Mouse (Mus musculus): ENCODE measurements around the gene Apobr. TPM values are rescaled to one million over a fixed set of nuclear protein-coding genes. Genes with fewer than 3 reads are reported as not detected.

Apobr gene
- polyA plus RNA-seq, 1 experiment: 0.07 TPM

DNA sequence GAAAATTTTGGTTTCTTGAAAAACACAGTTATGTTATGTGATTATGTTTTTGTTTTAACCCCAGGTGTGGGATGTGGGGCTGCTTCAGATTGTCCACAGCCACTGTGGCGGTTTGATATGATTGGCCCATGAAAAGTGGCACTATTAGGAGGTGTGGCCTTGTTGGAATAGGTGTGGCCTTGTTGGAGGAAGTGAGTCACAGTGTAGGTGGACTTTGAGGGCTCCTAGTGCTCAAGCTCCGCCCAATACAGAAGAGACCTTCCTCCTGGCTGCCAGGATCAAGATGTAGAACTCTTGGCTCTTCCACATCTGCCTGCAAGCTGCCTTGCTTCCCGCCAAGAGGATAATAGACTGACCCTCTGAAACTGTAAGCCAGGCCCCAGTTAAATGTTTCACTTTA lies 28.0 kb downstream of the Apobr start:
- no peaks in the 10 kb centered on the region for H3K9me3 ChIP-seq (ENCODE audit: control insufficient read depth, low read length)
- no peak overlapping the region for H3K4me3 ChIP-seq (replicated peaks)
- TF ChIP-seq TAL1 (IDR thresholded peaks at IDR 0.05; ENCODE audit: low read length) (no peak), GATA1 (IDR thresholded peaks at IDR 0.05; ENCODE audit: low read length) (no peak)
- peaks cover 2% of the 10 kb centered on the region; the same call in 1 of the 2 replicates for H3K4me1 ChIP-seq (ENCODE audit: control insufficient read depth)
- no peaks in the 10 kb centered on the region for H3K27me3 ChIP-seq (ENCODE audit: control insufficient read depth)
- no peaks in the 10 kb centered on the region for H3K36me3 ChIP-seq (ENCODE audit: control insufficient read depth)

GRCm38 (mm10) chr7:126616707-126617106 lies 32.0 kb downstream of the Apobr start:
- Histone ChIP-seq H3K9me3 (ENCODE audit: control insufficient read depth, low read length) (no peaks in the 10 kb centered on the region), H3K36me3 (ENCODE audit: control insufficient read depth) (no peaks in the 10 kb centered on the region), H3K4me3 (replicated peaks) (no peak overlapping the region), H3K4me1 (ENCODE audit: control insufficient read depth) (peaks cover 7% of the 10 kb centered on the region), H3K27me3 (ENCODE audit: control insufficient read depth) (no peaks in the 10 kb centered on the region)
- TF ChIP-seq GATA1 (IDR thresholded peaks at IDR 0.05; ENCODE audit: low read length) (no peak), TAL1 (IDR thresholded peaks at IDR 0.05; ENCODE audit: low read length) (no peak)

- H3K9me3 ChIP-seq (ENCODE audit: control insufficient read depth, low read length): no peaks in the 10 kb centered on the region
- no peaks in the 10 kb centered on the region for H3K27me3 ChIP-seq (ENCODE audit: control insufficient read depth)
- TF ChIP-seq TAL1 (IDR thresholded peaks at IDR 0.05; ENCODE audit: low read length) (no peak), GATA1 (IDR thresholded peaks at IDR 0.05; ENCODE audit: low read length) (no peak)
- peaks cover 32% of the 10 kb centered on the region for H3K4me1 ChIP-seq (ENCODE audit: control insufficient read depth)
- no peak overlapping the region for H3K4me3 ChIP-seq (replicated peaks)
- no peaks in the 10 kb centered on the region for H3K36me3 ChIP-seq (ENCODE audit: control insufficient read depth)
Observed at GRCm38 (mm10) chr7:126619559-126620275, 35.0 kb downstream of the Apobr start.

GRCm38 (mm10) chr7:126621452-126622359 lies 37.0 kb downstream of the Apobr start:
- no peak overlapping the region for H3K4me3 ChIP-seq (replicated peaks)

GRCm38 (mm10) chr7:126623381-126623780 lies 38.6 kb downstream of the Apobr start:
- H3K27me3 ChIP-seq (ENCODE audit: control insufficient read depth): no peaks in the 10 kb centered on the region
- H3K4me3 ChIP-seq (replicated peaks): no peak overlapping the region
- no peaks in the 10 kb centered on the region for H3K36me3 ChIP-seq (ENCODE audit: control insufficient read depth)
- no peaks in the 10 kb centered on the region for H3K9me3 ChIP-seq (ENCODE audit: control insufficient read depth, low read length)
- TF ChIP-seq TAL1 (IDR thresholded peaks at IDR 0.05; ENCODE audit: low read length): no peak
- no peak for TF ChIP-seq GATA1 (IDR thresholded peaks at IDR 0.05; ENCODE audit: low read length)
- H3K4me1 ChIP-seq (ENCODE audit: control insufficient read depth): peaks cover 47% of the 10 kb centered on the region

More at GRCm38 (mm10) chr7:126621452-126622359, 37.0 kb downstream of the Apobr start:
- no peaks in the 10 kb centered on the region for H3K36me3 ChIP-seq (ENCODE audit: control insufficient read depth)
- H3K27me3 ChIP-seq (ENCODE audit: control insufficient read depth): no peaks in the 10 kb centered on the region
- H3K4me1 ChIP-seq (ENCODE audit: control insufficient read depth): peaks cover 47% of the 10 kb centered on the region
- TF ChIP-seq TAL1 (IDR thresholded peaks at IDR 0.05; ENCODE audit: low read length) (no peak), GATA1 (IDR thresholded peaks at IDR 0.05; ENCODE audit: low read length) (no peak)
- H3K9me3 ChIP-seq (ENCODE audit: control insufficient read depth, low read length): no peaks in the 10 kb centered on the region

DNA sequence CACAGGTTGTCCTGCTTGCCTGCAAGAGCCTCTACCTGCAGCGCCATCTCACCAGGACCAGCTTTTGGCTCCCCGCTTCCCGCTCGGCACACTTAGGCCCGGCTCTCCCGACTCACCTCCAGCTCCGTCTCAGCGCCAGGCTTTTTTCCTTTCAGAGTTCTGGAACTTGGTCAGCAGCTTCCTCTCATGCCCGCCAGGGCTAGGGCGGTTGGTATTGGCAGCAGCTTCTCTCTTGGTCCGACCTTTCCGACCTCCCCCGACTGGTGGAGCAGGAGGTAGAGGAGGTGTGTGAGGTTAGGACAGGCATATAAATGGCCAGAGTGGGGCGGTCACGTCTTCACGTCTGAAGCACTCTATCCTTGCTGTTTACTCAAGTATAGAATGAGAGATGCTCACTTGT lies 40.0 kb downstream of the Apobr start:
- Histone ChIP-seq H3K27me3 (ENCODE audit: control insufficient read depth) (no peaks in the 10 kb centered on the region), H3K36me3 (ENCODE audit: control insufficient read depth) (no peaks in the 10 kb centered on the region), H3K4me1 (ENCODE audit: control insufficient read depth) (peaks cover 47% of the 10 kb centered on the region), H3K4me3 (replicated peaks) (no peak overlapping the region), H3K9me3 (ENCODE audit: control insufficient read depth, low read length) (no peaks in the 10 kb centered on the region)
- TF ChIP-seq TAL1 (IDR thresholded peaks at IDR 0.05; ENCODE audit: low read length) (no peak), GATA1 (IDR thresholded peaks at IDR 0.05; ENCODE audit: low read length) (no peak)

GRCm38 (mm10) chr7:126625369-126625768 lies 40.6 kb downstream of the Apobr start:
- H3K4me1 ChIP-seq (ENCODE audit: control insufficient read depth): peaks cover 47% of the 10 kb centered on the region
- TF ChIP-seq GATA1 (IDR thresholded peaks at IDR 0.05; ENCODE audit: low read length) (no peak), TAL1 (IDR thresholded peaks at IDR 0.05; ENCODE audit: low read length) (no peak)
- H3K36me3 ChIP-seq (ENCODE audit: control insufficient read depth): no peaks in the 10 kb centered on the region
- H3K27me3 ChIP-seq (ENCODE audit: control insufficient read depth): no peaks in the 10 kb centered on the region
- H3K9me3 ChIP-seq (ENCODE audit: control insufficient read depth, low read length): no peaks in the 10 kb centered on the region
- peak overlapping the region; percentile 7 for H3K4me3 ChIP-seq (replicated peaks)

- H3K4me3 ChIP-seq (replicated peaks): no peak overlapping the region
- H3K27me3 ChIP-seq (ENCODE audit: control insufficient read depth): no peaks in the 10 kb centered on the region
- H3K4me1 ChIP-seq (ENCODE audit: control insufficient read depth): peaks cover 47% of the 10 kb centered on the region
- no peaks in the 10 kb centered on the region for H3K9me3 ChIP-seq (ENCODE audit: control insufficient read depth, low read length)
- no peaks in the 10 kb centered on the region for H3K36me3 ChIP-seq (ENCODE audit: control insufficient read depth)
- TF ChIP-seq TAL1 (IDR thresholded peaks at IDR 0.05; ENCODE audit: low read length) (no peak), GATA1 (IDR thresholded peaks at IDR 0.05; ENCODE audit: low read length) (no peak)
Observed at GRCm38 (mm10) chr7:126625807-126626600, 41.3 kb downstream of the Apobr start.

Data from erythroblast, embryonic 14.5 days (primary cell).